Mouse (Mus musculus): Measurements from ENCODE around the gene Adamts3.

Gene Adamts3

DNA sequence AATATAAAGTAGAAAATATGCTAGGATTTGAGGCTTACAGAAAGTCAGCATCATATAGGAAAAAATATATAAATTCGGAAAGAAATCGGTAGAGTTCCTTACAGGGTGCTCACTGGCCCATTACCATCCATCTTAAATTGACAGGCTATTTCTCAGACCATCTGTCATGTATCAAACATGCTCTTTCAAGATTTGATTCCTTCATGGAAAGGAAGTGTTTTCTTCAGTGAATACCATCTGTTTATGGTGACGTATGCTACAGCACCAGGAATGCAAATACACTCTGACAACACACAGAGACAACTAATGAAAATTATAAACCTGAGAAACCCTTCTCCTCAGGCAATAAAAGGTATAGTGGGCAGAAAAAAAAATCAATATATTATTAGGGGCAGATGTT, 68.6 kb downstream of the Adamts3 start:
- DNase-seq = no peak

DNA sequence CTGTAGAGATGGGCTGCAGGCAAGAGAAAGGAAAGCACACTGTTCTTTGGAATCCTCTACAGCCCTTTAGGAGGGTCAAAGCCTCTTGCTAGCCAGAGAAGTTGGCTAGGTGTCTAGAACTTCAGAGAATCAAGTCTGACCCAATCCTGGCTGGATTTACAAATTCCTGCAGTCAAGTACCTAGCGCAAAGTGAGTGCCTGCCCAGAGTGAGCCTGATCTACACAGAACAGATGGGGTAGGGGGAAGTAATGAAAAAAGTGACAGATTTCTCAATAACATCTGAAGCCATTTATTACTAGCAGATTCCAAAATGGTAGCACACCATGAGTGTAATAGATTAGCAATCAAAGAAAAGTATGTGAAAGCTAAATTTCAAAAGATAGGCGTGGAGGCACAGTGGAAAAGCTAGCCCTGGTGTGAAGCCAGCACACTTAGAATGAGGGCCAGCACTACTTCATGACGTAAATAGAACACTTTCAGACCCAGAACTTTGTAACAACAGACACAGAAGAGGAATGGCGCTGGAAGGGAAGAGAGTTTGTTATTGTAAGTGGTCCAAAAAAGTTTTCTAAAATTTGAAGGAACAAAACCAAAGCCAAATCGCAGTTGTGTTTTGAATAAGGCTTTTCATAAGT, 82.8 kb downstream of the Adamts3 start:
- no peak for DNase-seq

DNA sequence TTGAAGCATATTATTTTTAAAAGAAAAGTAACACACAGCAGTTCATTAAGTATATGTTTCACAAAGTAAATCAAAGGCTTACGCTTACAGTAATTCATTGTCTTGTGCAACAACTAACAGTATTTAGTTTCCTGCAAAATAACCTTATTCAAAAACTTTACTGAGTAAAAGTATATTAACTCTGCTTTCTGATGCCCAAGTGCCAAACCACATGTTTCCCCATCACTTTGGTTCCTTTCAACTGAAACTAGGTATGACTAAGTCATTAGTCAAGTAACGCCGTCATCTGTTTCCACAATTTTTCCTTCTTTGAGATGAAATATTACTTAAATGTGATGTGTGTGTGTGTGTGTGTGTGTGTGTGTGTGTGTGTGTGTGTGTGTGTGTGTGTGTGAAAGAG, 89.4 kb downstream of the Adamts3 start:
- no peak for DNase-seq

DNA sequence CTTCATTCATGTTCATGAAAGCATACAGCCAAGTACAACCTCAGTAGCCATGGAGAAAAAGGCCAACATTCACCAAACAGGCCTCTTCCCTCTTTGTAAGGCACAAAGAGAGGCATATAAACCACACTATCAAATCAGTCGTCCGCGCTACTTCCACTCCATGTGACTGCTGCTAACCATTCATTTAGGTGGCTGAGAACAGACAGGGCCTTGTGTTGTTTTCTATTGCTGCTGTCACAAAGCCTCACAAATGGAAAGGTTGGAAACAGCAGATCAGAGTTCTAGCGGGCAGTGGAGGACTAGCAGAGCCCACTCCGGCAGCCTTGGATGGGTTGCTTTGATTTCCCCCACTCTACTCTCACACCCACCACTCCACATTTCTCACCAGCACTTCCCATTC, 98.5 kb downstream of the Adamts3 start:
- no peak for DNase-seq

DNA sequence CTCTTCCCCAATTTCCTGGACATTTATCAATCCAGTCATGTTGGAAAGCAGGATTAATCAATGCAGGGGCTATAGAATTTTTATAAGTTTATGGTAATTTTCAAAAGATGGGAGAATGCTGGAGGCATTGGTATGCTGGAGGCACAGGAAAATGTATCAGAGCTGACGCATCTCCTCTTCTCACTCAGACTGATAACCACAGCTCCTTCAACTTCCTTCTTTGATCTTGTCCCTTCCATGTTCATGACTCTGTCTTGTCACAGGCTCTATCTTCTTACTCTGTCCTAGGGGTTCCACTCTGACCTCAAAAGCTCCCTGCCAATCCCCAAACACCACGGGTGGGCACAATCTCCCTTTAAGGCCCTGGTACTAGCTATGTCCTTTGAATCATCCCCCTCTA, 103.3 kb downstream of the Adamts3 start:
- no peak for DNase-seq

DNA sequence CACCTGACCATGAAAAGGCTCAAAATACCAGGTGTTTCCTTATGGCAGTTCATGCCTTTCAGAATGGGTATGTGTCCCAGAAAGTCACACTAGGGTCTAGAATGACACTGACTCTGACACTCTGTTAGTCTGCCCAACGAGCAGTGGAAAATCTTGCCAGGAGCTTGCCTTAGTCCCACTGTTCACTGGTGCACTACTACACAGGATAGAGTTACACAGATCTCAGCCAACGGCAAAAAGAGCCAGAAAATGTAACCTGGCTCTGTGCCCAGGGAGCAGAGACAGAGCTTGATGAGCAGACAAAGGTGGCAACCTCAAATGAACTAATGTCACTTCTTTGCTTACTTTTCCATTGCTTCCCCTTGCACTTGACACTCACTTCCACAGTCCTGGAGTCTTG, 104.5 kb downstream of the Adamts3 start:
- peak; percentile 5 for DNase-seq

DNA sequence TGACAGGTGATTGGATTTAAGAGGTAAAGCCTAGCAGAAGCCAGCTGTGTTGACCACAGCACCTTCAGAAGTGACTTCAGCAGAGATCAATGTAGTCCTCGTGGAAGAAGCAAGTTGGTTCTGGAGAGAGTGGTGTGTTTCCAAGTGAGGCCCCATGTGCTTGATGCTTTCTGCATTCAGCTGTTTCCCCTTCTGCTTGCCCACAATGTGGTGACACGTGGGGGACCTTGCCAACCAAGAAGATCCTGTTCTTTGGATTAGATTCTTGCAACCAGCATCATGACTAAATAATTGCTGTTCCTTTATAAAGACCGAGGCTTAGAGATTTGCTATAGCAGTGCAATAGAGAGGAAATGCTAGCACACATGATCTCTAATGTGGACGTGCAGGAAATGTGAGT, 105.7 kb downstream of the Adamts3 start:
- DNase-seq = no peak

DNA sequence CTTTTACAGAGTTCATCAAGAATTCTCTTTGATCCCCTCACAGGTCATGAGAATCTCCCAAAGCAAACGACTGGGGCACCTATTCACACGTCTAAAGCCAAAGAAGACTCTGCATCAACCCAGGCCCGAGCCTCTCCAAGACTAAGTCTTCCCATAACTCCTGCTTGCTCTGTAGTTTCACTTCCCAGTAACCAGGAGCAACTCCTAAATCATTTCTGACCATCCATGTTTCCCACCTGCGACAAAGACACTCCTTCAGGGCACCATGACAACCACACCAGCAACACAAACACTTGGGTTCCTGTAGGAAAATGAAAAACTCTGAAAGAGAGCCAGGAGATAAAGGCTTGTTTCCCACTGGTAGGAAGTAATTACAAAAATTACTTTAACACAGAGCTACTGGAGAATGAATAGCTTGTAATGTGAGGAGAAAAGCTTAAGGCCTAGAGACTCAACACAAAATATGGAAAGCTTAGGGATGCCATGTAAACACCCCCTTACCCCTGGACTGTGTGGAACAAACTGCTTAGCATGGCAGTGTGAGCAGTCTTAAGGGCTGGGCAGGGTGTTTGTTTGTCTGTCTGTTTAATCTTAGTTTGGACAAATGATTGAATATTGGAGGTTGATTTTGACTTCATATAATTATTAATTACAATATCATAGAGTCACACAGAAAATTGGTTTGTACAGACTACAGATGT, 112.3 kb downstream of the Adamts3 start:
- no peak for DNase-seq

DNA sequence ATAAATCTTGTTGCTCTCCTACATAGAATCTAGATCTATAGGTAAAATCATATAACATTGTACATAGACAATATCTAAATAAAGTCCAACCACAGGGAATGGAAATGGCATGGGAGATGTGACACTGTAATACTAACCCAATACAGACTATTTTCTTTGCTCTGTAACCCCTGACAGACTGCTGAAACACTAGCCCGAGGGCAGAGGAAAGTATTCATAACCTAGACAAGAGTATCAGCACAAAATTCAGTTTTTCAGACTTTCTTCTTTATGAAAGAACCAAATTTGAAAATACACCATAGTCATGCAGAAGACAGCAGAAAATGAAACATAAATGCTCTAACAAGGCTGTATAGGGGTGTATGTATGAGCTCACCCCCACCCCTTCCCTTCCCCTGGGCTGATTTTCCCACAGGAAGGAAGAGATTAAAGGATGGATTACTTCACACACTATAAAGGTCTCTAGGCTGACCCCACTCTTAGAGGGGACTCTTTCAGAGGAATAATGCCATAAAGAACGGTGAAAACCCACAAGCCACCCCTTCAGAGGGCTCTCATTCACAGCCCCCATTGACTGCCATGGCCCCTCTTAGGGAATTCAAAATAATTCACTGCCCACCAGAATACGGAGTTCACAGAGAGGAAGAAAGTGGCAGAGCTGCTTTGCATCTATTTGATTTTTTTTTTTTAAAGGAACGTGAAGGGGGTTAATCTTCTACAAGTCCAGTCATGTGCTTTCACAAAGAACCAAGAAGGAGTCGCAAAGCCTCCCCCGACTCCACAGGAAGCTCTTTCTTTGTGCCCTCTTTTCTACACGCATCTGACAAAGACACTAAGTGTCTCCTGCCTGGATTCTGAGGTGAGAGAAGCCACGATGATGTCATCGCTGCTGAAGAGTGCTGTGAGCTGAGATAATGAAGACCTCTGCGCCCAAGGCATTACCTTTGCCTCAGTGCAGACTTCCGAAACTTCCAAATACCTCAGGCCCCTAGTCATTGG, 119.6 kb downstream of the Adamts3 start:
- no peak for DNase-seq

DNA sequence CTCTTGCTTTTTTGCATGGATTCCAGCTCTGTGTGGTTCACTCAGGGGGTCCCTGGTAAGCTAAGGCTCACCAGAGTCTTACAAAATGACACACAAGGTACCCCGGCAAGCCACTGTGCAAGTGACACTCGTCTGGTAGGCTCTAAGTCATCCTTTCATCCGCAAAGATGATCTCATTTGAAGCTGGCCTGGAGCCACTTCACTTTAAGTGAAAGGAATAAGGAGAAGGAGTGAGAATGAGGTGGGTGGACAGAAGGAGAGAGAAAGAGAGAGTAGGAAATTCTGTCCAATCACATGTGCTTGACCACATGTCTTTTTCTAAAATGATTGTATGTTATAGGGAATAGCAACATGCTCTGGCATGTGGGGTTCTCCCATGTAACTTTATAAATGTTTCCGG, 122.8 kb downstream of the Adamts3 start:
- DNase-seq = no peak

DNA sequence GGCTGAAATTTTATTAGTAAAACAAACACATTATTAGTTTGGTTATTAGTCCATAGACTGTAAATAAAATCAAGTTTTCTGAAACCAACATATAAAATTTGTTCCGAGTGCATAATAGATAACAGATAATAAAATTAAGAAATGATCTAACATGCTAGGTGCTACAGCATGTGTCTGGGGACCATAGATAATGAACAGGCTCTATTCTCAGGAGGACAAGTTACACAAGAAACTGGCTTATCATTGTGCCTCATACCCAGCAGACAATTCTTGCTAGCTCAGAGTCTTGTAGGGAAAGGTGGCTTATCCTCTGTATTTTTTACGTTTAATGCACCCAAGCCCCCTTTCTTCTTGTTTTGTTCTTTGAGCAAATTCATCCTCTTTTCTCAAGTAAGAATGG, 131.3 kb downstream of the Adamts3 start:
- no peak for DNase-seq

DNA sequence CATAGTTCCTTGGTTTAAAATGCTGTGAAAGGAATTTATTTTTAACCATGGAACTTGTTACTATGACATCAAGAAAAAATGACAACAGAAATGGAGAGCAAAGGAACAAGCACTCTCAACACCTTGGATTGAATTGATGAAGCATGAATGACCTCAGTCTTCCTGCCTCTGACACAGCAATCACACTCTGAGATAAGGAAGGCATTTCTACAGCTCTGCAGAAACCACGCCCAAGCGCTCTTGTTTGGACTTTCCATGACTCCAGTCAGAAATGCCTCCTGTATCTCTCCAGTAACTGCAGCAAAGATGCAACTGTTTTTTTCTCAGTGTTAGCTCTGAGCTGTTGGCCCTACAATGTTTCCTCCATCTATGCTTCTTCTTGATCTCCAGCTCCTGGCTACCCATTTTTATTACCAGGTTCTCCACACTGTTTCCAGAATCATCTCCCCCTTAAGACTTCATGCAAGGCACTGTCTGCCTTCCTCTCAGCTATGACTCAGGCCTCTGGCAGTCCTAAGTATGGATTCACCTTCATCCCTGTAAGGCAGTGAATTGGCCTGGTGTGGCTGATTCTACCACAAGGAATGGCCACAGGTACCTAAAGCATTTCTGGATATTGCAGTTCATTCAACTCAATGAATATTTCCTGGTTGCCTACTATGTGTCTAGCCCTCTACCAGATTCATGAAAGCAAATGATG, 134.8 kb downstream of the Adamts3 start:
- no peak for DNase-seq

DNA sequence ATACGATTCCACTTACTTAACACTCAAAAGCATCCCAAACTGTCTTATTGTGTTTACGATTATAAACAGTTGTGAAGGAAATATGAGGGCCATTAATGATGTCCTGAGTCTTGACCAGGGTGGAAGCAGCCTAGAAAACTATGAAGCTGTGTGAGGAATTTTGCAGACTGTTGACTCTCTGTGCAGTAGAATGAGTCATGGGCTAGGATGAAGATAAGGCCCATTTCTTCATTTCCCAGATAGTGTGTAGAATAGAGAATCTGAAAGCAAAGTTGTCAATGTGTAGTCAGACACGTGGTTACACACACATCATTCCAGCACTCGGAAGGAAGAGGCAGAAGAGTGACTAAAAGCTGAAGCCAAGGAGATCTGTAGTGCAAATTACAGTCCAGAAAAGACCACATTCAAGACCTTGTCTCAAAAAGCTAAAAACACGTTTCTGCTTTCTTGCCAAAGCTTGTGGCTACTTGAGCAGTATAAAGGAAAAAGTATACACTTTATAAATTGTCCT, 135.9 kb downstream of the Adamts3 start:
- no peak for DNase-seq

DNA sequence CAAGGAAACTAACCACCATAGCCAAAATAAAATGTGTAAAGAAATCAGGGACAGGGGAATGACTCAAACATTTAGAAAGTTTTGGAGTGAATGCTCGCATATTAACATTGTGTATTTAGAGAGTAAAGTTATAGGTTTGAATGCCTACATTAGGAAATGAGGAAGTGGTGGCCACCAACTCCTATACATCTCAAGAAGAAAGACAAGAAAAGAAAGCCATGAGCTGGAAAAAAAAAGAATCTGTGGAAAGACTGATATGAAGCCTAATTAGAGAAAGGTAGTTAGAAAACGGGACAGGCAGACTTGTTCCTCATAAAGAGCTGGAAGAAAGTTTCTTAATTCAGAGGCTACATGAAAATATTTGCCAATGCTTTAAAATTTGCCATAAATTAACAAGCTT, 138.0 kb downstream of the Adamts3 start:
- DNase-seq = no peak

DNA sequence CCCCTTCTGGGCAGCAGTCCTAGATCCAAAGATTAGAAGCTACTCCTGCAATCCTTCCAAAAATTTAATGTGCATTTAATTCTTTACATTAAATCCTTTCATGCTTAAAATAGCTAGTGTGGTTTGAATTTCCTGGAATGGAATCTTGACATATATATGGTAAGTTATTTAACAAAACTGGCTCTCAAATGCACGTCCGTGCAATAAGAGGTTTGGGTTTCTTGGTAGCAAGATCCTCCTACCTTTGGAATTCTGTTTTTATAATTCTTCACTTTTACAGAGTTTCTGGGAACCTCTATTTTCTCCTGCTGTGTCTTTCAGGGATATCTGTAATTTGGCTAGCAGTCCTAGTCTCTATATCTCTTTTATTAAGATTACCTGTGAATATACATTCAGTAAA, 148.4 kb downstream of the Adamts3 start:
- DNase-seq = no peak

DNA sequence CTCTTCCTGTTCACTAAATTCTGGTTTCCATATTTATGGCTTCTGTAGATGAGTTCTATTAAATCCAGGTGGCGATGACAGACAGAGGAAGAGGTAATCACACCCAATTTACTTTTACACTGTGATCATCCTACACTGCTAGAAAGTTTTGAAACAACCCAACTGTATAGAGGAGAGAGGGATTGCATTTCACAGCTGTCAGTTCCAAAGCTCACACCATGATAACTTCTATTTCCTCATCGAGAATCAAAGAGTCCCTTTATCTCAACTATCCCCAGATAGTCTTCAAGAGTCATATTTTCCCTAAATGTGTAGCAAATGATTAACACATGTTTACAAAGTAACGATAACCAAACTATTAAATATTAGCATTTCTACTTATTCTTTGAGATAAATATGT, 152.7 kb downstream of the Adamts3 start:
- no peak for DNase-seq

DNA sequence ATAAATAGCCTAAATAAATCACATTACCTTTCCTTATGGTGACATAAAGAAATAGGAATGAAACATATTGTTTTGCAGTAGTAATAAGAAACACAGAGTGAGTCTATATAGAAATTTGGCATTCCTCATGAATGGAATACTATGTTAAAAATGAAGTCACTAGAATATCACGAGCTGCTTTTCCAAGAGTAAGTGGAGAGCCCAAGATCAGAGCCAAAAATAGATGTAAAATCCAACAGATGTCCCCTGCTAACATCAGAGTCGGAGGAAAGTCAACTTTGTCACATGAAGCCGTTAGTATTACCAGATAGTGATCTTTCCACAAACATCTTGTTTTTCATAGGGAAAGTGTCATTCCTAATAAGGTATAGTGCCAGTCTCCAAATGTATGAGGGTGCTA, 155.0 kb downstream of the Adamts3 start:
- no peak for DNase-seq

DNA sequence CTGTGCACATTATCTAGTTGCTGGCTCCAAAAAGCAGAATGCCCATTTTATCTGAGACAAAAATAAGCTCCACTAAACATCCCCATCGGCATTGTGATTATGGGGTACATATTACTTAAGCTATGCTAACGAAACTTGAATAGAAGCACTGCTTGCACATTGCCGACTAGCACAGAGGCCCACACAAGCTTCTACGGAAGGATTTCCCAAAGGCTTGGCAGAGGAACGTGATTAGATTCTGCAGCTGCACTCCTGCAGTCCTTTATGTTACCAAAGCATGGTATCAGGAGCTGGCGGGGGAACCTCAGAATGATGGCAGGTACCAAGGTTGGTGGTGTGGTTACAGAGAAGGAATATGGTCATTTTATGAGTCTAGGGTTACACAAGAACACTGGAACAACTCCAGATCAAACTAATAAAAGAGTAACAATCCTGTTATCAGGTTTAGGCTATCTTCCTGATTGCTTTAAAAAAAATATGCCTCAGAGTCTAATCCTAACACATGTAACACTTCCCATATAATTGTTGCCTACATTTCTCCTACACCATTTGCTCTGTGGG, 155.6 kb downstream of the Adamts3 start:
- DNase-seq = no peak

DNA sequence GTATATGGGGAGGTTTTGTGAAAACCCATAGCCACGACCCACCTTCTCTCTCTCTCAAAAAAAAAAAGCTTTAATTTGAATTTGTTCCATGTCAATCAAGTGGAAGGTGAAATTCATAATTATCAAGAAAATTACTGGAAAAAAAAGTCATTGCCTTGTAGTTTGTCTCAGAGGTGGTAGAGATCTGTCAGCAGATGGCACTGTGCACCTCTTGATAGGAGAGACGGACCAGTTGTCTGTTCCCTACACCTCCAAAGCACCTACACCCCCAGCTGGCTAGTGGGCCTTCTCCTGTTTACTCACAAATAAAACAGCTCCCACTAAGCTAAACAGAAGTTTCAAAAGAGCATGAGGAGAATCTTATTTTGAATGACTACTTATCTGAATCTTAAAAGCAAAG, 168.6 kb downstream of the Adamts3 start:
- no peak for DNase-seq

DNA sequence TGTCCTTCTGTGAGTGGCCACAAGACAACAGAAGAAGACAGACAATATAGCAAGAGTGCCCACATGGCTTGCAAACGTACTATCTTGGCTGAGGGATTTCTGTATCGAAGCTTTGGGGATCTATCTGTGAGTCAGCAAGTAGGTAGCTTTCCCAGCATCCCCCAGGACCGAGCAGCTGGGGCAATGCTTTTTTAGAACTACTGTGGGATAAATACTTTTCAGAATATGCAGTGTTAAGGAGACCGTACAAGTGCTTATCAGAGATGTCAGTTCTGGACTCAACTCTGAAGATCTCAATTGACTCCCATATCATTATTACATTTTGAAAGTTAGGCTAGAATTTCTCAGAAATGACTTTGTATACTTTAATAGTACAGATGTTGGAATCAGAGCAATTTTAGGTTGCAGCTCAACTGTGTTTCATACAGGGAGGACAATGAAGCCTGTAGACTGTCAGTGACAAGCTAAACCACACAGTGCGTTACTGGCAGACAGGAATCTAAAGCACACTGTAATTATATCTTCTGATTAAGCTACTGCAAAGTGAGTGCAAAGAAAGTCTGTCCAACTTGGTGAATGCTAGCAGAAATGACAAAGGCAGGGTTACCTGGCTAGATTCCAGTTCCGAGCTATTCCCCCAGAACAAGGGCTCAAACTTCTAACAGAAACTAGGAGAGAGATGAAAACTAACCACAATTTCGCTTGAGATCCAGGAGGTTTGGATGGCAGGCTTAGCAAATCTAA, 171.8 kb downstream of the Adamts3 start:
- no peak for DNase-seq

DNA sequence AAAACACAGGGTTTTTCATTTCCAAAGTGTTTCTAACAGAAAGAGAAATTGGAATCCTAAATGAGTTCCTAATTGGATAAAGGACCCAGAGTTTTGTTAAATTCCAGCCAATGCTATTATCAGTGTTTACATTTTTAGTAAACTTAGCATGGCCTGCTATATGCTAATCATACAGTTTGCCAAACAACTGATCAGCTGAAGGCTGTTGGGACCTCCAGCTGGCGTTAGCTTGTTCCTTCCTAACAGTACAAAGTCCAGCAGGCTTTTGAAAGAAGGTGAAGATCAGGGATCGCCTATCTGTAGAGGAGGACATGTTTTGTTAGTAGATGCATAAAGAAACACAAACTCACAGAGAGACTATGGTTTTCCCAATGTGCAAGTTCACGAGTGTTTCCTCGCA, 173.7 kb downstream of the Adamts3 start:
- no peak for DNase-seq

DNA sequence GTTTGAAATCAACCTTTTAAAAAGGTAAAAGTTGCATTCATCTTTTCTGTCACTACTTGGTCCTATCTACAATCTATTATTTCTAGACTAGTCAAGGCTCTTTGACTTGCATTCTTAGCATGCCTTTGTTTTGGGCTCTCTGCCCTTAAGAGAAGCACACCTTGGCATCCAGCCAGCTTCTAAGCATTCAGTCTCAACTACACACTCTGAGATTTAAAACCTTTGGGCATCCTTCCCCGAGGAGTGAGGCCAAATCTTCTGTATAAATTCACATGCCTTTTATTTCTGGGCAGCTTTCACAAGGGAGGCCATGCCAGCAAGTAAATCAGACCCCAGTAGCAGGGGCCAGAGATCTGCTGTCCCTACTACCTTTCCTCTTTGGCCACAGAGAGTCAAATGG, 178.9 kb downstream of the Adamts3 start:
- peak; percentile 11 for DNase-seq
